Mouse (Mus musculus) cerebellum, adult 9-10 months (tissue): ENCODE measurements at regions not wholly inside any gene's neighbourhood (a gene's known extent, or its start where the extent isn't known, plus 50 kb on each side); places are given as distances from the start of the nearest gene placed in this dataset.

ENCODE experiments used
- DNase-seq: peaks from one replicate; pipeline ENCODE4 v3.0.0; 2022

DNA sequence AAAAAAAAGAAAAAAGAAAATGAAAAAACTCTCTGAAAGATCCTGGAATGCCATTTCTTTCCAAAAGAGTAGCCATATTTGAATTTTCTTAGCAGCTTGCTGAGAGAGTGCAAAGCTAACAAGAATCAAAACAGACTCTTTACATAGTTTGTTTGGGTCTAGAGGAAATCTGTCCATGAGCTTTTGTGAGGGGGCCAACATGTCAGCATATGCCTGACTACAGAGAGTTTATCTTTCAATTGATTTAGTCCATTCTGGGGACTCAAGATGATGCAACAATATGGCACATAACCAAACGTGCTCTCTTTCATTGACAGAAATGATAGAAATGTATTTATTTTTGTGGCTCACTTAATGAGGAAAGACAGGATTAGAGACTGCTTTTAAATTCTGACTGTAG lies 822.8 kb upstream of the Acvr2a start:
- no peak for DNase-seq

DNA sequence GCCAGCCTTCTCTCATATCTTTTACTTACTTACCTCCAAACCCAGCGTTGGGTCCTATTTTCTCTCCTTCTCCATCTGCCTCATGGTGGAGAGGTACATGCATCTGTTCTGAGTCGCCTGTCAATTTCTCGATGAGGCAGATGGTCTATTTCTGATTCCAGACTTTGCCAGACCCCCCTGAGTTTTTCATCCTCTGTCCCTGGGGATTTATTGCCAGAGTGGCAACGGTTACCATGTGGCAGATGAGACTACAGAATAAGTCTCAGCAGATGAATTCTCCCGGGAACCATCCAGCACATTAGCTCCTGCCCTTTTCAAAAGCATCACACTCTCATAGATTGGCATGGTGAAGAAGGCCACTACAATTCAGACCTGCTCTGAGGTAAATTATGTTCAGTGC lies 819.7 kb upstream of the Acvr2a start:
- DNase-seq: peak; percentile 4

DNA sequence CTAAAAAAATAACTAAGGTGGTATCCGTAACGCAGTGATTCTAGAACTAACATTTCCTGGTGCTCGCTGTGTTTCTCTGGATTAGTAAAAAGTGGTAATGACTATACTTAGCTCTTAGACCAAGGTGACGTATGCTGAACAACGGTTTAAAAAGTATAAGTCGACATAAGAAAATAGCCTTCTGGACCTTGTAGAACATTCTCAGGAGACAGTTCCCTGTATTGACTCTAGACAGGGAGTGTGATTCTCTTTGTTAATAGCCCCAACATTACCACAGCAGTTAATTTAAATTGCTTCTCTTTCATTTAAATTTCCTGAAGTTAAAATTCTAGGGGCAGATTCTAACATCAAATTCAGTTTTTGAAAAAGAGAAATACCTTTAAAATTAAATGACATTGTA lies 812.7 kb upstream of the Acvr2a start:
- no peak for DNase-seq

DNA sequence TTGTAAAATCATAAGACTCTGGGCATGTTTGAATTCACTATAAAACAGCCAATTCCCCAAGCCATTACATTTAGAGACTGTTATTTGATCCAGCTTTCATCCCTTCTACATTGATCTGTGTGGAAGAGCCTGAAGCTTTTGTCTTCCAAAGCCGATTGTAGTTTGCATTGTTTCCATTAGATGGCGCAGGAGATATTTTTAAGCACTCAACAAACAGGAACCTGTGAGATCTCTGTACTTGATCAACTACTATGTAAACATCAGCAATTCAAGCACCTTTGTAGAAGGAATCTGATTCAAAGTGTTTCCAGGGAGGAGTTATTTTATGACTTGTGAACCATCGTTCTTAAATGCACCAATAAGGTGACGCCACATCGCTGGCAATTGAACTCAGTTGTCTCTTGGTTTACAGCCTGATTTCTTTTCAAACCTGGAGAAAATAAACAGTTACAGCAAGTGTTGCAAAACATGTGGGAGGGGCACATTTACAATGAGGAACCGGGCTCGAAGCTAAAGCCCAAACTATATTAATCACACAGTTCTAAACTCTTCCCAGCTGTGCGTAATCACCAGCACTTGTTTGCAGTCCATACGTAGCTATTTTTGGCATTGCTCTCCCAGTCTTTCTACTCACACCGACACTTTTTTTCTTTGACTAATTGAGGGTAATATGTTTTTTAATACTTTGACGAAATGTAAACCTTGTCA lies 812.0 kb upstream of the Acvr2a start:
- DNase-seq: peak; percentile 73

DNA sequence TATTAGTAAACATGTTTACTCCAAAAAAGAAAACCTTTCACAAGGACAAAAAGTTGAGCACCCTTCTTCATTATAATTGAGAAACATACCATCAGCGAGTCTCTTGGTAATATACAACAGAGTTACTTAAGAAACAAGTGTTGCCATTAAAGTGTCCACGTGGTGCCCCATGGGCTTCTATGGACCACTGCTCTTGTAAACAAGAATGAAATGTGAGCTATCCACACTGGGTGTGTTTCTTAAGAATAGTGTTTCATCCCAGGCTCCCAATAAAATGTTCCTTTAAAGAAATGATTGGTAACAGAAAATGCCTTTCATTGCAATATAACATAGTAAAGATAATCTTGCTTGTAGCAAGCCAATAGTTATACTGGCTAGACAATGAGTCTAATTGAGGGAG lies 803.6 kb upstream of the Acvr2a start:
- DNase-seq: no peak

DNA sequence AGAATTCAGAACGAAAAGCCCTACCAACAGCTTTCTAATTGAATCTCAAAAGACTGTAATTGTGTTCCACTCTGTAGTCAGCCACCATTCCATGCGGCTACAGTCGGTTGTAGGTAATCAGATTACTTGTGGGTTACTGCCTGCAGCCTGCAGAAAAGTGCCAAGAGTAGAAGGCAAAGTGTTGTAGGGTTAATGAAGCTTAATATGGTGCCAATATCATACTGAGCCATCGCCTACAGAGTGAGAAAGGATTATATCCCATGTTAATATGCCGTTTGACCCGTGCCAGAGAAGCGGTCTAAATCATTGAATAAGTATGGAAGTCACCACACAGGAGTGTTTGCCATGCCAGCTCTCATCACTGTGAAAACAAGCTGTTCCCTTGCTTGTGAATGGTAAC lies 786.4 kb upstream of the Acvr2a start:
- no peak for DNase-seq

DNA sequence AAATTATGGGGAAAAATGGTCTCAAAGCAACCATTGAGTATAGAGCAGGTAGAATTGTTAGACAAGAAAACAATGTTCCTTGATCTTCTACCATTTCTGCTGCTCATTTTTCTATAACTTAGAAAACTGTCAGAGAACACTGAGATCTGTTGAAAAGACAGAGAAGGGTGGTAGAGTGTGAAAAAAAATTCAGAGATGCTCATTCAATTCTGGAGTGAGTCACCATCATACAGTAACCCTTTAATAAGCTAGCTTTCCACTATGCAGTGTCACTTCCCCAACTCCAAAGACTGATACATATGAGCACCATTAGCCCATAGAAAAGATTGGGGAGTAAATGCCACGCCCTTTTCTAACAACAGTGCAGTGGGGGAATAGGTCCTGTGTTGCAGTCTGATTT lies 752.5 kb upstream of the Acvr2a start:
- no peak for DNase-seq

DNA sequence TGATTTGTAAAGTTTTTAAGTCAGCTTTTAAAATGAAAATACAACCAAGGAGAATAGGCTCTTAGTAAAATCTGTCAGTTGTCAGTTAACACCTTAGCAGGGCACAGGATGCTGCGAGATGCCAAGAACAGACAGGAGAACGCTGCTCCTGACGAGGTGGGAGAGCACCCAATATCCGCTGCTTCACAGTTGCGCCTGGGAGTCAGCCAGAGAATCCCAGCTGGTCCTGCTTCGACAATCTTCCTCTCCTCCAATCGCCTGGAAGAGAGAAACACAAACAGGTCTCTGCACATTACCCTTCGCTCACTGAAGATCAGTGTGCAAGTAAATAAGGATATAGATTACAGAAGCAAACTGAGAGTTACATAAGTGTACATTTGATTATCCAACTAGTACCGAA lies 750.5 kb upstream of the Acvr2a start:
- DNase-seq: peak; percentile 86

DNA sequence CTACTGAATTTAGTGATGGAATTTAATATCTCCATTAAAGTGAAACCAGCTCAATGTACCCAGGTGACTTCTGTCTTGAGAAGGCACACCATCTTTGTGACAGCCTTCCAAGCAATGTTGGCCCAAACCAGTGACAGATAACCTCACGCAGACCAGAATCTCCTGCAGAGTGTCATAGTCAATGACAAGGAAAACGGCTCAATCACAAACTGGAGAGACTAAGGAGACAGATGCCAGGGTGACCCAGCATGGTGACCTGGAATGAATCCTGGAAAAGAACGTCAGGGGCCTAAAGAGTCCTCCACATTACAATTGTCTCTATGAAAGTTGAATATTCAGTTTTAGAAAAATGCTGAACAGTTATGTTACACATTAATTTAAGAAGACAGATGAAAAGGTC lies 748.7 kb upstream of the Acvr2a start:
- no peak for DNase-seq

DNA sequence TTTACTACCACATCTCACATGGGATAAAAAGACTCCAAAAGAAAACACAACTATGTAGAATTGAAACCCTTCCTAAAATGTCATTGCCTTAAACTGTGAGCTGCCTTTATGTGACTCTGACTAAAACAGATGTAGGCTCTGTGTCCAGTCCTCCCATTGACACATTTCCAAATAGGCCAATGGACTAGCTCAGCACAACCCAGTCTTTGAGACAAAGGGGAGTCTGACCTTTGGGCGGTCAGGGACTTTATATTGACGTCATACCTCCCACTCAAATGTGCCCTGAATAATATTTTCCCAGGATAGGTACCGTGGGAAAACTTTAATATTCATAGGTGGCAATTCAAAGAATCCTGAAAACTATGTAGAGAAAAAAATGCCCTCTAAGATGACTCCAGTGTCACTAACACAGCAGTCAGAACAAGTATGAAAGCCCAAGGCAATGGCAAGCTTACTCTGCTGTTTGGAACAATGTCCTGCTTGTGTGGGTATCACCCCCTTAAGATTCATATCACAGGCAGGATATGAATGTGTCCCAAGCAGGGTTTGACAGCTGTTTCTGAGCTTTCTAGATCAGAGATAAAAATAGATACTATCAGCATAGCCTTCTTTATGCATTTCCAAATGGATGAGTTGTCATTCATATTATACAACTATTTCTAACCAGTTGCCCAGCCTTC lies 731.6 kb upstream of the Acvr2a start:
- DNase-seq: no peak

DNA sequence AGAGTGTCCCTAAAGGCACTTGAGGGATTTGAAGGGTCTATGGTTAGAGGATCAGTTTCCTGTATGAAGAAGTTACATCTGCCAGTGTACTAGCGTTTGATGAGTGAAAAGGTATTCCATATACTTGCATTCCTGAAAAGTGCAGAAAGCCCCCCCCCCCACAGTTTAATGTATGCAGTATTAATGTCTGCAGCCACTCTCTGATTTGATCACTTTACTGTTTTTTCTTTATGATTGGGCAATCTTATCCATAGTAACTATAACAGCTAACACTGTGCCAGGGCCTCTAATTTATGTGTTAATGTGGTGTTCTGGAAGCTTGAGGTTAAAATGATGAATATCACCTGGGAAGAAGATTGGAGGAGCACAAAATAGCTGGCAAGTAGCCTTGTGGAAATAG lies 715.6 kb upstream of the Acvr2a start:
- no peak for DNase-seq

DNA sequence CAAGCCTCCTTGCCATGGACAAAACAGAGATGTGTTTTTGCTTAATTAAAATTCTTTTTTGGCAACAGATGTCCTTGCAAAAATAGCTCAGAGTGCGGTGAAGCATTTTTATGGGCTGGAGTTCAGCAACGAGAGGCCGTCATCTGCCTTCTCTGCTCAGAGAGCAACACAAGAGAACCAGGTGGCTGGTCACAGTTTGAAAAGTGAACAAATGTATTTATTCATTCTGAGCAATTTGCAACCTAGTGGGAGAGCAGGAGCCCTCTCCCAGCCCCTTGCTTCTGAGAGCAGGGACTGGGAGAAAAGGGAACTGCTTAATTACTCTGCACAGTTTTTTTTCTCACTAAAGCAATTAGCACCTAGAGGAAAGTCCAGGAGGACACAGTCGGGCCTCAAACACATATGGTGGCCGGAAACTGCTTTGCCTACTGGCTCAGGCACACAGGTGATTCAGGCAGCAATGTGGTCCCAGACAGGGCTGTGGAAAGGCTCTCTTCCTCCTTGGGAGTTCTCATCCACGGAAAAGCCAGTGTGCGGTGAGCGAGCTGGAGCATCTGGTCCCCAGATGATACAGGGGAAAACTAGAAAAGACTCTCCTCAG lies 714.9 kb upstream of the Acvr2a start:
- peak; percentile 87 for DNase-seq

DNA sequence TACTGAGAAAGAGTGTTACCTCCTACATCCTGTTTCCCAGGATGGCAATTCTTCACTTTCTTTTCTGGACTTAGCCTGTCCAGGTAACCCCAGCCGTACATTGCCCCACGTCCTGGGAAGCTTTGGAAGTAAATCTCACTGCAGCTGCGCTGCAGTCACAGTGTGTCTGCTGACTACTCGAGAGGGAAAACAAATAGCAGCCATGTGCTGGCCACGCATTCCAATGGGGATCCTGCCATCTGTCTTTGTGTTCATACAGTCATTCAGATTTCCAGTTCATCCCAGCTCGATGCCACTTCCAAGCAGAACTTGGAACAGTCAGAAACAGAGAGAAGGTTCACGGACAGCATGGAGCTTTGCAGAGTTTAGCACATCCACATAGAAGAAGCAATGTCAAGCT lies 690.2 kb upstream of the Acvr2a start:
- no peak for DNase-seq

DNA sequence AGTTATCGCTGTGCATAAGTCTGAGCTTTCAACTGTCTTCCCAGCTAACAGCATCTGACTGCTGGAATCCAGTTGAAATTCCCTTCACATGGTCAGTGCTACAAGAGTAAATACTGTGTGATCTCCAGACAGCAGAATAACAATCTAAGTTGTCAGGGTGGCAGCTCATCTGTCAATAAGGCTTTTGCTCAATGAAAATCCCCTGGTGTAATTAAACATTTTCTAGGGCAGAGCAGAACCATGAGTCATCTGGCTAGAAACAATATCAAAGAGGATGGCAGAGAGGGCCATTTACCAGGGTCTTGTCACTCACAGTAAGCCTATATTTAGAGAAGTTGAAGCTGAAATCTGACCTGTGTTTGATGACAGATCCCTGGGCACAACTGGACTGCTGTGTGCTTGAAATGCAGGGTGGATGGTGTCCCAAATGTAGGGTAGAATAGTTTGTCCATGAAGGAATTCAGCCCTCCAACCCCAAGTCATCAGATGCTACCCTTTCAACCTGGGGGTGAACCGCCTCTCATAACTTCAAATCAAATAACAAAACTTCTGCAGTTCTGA lies 675.8 kb upstream of the Acvr2a start:
- DNase-seq: no peak

DNA sequence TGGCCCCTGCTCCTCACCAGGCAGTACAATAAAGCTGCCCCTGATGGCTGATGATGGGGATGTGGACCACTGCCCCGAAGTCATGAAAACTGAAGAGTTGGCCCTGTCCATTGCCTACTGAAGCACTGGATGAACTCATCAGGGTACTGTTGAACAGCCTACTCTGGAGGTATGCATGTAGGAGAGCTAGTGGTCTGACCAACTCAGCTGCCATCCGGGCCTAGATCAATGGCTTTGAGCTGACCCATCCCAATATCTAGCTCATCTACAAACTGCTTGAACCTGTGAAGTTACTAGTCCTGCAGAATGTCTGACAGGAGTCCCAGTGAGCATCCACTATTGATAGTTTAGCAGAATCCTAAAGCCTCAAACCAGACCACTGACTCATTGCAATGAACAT lies 672.6 kb upstream of the Acvr2a start:
- no peak for DNase-seq

DNA sequence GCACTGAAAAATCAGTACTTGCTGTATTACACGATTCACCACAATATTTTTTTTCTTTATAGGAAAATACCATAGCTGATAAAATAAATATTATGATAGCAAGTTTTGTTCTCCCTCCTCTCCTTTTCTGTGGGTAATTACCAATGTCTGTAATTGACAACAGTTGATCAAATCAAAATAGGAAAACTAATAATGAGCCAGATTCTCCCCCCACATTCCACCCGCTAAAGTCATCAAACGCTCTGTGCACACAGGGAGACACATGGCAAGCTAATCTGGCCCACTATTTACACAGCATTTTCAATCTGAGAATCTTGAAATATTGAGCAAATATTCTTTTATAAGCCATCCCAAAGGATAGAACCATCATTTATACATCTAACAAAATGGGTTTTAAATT lies 659.2 kb upstream of the Acvr2a start:
- no peak for DNase-seq

DNA sequence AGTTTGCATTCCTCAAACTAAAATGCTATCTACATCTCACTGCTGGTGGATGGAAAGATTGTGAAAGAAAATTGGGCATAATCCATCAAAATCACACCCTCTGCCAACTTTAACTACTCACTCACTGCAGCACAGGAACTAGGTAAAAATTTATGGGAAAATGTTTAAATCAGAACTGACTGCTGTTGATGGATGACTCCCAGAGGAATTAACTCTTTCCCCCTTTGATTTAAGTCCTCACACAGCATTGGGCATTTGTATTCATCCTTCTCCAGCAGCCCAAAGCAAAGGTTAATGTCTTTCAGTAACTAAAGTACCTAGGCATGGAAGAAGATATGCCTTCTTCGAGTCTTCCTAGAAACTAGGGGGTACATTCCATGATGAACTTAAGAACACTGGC lies 641.3 kb upstream of the Acvr2a start:
- DNase-seq: no peak

DNA sequence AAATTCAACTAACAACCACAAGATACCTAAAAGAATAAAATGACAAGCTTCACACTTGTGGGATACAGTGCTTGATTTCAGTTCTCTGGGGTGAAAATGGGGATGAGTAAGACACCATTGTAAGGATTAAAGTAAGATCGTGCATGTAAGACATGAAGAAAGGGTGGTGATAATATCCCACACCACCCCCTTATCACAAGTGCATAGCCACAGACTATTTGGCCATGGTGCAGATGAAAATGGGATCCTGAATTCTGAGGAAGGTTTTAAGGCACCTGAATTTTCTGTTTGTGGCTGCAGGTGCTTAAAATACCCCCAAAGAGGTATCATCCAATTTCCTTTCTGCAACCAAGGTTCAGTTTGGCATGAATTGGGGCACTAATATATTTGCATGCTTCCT lies 627.7 kb upstream of the Acvr2a start:
- DNase-seq: no peak

DNA sequence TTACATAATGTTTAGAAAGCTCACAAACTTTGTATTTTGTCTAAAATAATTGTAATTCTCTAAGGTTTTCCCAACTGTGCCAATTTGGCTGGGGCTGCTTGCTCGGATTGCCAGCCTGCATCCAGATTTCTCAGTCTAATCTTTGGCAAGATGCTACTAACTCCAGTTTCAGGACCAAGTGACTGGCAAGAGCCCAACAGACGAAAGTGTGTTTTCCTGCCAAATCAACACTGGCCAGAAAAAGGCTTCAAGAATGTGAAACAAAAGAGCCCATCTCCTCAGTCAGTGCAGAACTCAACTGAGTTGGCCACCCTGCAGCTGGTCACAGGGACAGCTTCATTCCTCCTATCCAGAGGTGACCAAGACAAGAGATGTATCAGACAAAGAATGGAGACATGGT lies 627.3 kb upstream of the Acvr2a start:
- DNase-seq: peak; percentile 57

DNA sequence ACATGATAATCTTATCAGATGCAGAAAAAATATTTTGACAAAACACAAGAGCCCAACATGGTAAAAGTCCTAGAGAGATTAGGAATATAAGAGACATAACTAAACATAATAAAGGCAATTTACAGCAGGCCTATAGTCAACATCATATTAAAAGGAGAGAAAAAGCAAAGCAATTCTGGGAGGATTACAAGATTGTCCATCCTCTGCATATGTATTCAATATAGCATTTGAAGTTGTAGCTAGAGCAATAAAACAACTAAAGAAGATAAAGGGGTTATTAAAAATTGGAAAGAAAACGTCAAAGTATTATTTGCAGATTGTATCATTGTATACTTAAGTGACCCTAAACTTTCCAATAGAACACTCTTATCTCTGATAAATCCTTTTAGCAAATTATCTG lies 602.1 kb upstream of the Acvr2a start:
- no peak for DNase-seq

DNA sequence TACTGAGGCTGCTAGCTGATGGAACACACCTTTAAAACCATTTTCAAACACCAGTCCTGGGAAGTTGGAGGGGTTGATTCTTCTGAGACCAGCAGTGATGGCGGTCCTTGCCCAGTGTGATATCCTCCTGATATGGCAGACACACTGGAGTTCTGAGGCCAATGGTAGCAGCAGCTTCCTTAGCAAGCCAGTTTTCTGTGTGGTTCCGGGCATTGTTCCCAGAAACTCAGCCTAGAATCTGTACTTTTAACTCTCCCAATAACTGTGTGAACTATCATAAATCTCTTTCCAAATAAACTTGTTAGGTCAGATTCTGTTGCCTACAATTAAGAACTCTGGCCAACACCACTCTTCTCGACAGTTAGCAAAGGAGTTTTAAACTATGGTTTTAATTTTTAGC lies 593.1 kb upstream of the Acvr2a start:
- DNase-seq: no peak

DNA sequence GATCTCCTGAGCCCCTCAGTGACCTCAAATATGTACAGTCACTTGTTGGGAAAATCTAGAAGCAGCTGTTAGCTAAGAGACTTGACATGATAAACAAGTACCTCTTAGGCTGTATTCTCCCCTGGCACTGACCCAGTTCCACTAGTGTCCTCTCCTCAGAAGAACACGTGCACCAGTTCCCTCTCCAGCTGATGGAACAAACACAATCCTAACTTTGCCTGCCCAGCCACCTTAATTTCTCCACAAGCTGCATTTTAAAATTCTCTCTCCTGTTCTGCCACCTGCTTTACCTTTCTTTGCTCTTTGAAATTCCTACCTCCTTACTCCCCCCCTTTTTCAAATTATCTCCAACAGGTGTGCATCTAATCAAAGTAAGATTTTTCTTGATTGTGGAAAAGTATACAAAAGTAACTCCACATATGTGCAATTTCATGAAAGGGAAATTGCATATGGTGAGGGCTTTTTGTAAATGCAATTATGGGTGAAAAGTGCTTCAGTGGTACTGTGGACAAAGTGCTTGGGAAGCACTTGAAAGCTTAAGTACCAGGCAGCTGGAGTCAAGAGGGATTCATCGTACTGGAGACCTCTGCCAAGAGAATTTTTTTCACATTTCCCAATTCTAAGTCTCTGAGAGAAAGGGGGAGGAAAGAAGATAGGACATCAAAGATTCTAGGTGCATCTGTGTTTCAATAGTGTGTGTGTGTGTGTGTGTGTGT lies 590.7 kb upstream of the Acvr2a start:
- DNase-seq: no peak

DNA sequence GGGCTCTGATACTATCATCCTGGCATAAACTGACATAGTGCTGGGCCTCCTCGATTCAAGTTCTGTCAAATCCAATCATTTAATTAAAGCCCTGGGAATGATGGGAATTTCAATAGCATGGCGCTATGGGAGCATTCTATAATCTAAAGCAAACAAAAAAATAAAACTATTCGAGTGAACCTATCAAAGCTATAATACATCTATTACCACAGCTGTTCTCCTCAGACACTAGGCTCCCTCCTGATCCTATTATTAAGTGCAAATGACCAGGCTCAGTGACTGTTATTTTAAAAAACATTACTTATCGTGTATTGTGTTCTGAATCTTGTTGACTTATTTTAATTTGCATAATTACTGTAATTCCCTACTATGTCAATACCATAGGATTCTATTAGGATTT lies 563.7 kb upstream of the Acvr2a start:
- DNase-seq: no peak

DNA sequence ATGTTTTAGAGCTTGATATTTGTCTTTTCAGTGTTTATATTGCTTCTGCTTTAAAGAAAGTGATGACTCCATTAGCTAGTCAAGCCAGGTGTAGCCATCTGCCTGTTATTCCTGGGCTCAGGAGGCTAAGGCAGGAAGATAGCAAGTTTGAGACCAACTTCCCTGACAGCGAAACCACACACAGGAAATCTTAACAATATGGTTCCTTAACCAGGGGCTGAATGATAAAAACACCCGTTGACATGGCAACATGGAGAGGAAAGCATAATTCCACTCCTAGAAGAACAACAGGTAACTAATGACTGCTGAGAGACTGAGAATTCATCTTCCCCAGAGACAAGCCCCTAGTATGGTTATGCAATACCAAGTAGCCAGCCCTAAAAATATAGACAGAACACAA lies 553.6 kb upstream of the Acvr2a start:
- no peak for DNase-seq
